Mouse (Mus musculus) bone marrow macrophage, adult 2 months (primary cell): Measurements from ENCODE around the gene Atp2b4.

ENCODE experiments used
- CTCF ChIP-seq: IDR thresholded peaks from 2 replicates; pipeline ENCODE4 v1.5.1; 2012; ENCODE audit warnings: low read depth, mild to moderate bottlenecking, low read length, moderate library complexity
- POLR2A ChIP-seq: IDR thresholded peaks from 2 replicates; pipeline ENCODE4 v1.6.1; 2012; ENCODE audit warnings: mild to moderate bottlenecking, low read depth, low read length, borderline replicate concordance

DNA sequence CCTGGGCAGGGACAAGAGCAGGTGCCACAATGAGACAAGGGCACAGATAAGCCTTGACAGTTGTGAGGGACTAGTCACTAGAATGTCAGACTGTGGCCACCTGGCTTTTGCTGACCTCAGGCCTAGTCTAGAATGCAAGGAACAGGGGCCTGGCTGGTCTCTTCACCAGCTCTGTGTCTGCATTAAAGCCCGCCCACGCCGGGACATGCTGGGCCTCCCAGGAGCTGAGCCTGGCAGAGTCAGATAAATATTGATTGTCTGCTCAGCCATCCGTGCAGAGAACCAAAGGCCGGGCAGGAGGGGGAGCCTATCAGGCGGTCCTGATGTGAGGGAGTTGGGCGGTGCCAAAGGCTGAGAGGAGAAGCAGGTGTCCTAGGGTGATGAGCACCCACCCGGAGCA, 24.7 kb upstream of the Atp2b4 start:
- TF ChIP-seq CTCF: no peak
- TF ChIP-seq POLR2A: no peak
